Mouse (Mus musculus) intestine, embryonic 14.5 days (tissue): ENCODE measurements around the gene Rpl23. TPM values are rescaled to one million over a fixed set of nuclear protein-coding genes. Genes with fewer than 3 reads are reported as not detected.

Experiments used
- ATAC-seq: fragments of 200-750 bp; cut with Nextera tagmentation; replicated peaks from 2 replicates; pipeline ENCODE4 v1.8.0; 2017; ENCODE audit warnings: low read depth, moderate number of reproducible peaks, moderate TSS enrichment, moderate library complexity; ENCODE audit not compliant: low FRiP score, low TSS enrichment
- DNase-seq: peaks from one replicate; pipeline ENCODE4 v3.0.0-alpha.2; 2018; ENCODE audit warnings: low spot score
- H3K27ac ChIP-seq: fragments of 300-500 bp; sonication (generic); 2 replicates; pipeline ENCODE4 v1.5.1; 2014; ENCODE audit warnings: low read depth, mild to moderate bottlenecking, control low read depth
- H3K27me3 ChIP-seq: fragments of 300-500 bp; sonication (generic); replicated peaks from 2 replicates; pipeline ENCODE4 v1.6.1; 2014; ENCODE audit warnings: low read length, control low read depth; ENCODE audit not compliant: control insufficient read depth, insufficient read depth
- H3K36me3 ChIP-seq: fragments of 300-500 bp; sonication (generic); 2 replicates; pipeline ENCODE4 v1.6.1; 2014; ENCODE audit warnings: low read length, control low read depth; ENCODE audit not compliant: control insufficient read depth, insufficient read depth
- H3K4me1 ChIP-seq: fragments of 300-500 bp; sonication (generic); replicated peaks from 2 replicates; pipeline ENCODE4 v1.6.1; 2014; ENCODE audit warnings: low read length, control low read depth, mixed read lengths; ENCODE audit not compliant: control insufficient read depth, insufficient read depth
- H3K4me2 ChIP-seq: fragments of 300-500 bp; sonication (generic); 2 replicates; pipeline ENCODE4 v1.6.1; 2014; ENCODE audit warnings: low read length
- H3K4me3 ChIP-seq: fragments of 300-500 bp; sonication (generic); 2 replicates; pipeline ENCODE4 v1.5.1; 2014; ENCODE audit warnings: low read depth, low read length, control low read depth, mixed read lengths
- H3K9ac ChIP-seq: fragments of 300-500 bp; sonication (generic); 2 replicates; pipeline ENCODE4 v1.6.1; 2014; ENCODE audit warnings: mild to moderate bottlenecking, low read length
- H3K9me3 ChIP-seq: fragments of 300-500 bp; sonication (generic); 2 replicates; pipeline ENCODE4 v1.6.1; 2016; ENCODE audit warnings: low read length, control low read depth; ENCODE audit not compliant: control insufficient read depth
- WGBS: fragments of 180-500 bp; shearing (Covaris S2); extraction: QIAGEN DNeasy Blood & Tissue Kit; methylation state at CpG from one replicate; pipeline ENCODE4 v1.1.7; 2014; 5-methylcytosine and 5-hydroxymethylcytosine counted together
- polyA plus RNA-seq: library from polyadenylated mRNA; unstranded; fragments of >200 nt; fragmentation: Nextera tagmentation; extraction: Ambion mirVana; gene quantifications from 2 replicates; pipeline ENCODE4 v1.2.1, GENCODE M21; 2014

Gene Rpl23
- polyA plus RNA-seq, 1 experiment from 2014 or later = 786 TPM

DNA sequence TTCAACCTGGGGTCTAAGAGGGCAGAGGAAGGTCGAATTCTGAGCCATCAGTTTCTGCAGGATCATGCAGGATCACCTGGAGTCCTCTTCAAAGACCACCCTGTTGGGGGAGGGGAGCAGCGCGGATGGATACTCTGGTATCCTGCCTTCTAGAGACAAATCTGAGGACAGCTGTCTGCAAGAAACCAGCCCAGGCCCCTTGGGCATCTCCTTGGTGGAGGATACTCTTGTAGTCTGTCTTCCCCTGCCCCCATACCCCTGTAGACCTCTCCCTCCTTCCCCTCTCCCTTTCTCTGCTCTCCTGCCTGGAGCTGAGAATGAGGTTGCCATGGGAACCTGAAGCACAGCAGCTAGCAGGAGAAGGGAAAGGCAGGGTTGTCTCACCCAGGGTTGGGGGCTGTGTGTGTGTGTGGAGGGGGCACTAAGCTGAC, 30.3 kb upstream of the Rpl23 start:
- H3K36me3 ChIP-seq = peaks cover 72% of the 10 kb centered on the region
- H3K27me3 ChIP-seq = no peaks in the 10 kb centered on the region
- DNase-seq (no peak), ATAC-seq (peak; percentile 20; the same call in 1 of the 2 replicates)
- H3K9me3 ChIP-seq = no peaks in the 10 kb centered on the region
- peak overlapping the region; percentile 62 for H3K27ac ChIP-seq
- peaks cover 72% of the 10 kb centered on the region for H3K4me1 ChIP-seq
- peak overlapping the region; percentile 12 for H3K4me2 ChIP-seq
- H3K4me3 ChIP-seq = no peak overlapping the region
- 38% methylated on average over 3 of the region's 3 CpGs for WGBS
- H3K9ac ChIP-seq = peak overlapping the region; percentile 3; the same call in 1 of the 2 replicates

DNA sequence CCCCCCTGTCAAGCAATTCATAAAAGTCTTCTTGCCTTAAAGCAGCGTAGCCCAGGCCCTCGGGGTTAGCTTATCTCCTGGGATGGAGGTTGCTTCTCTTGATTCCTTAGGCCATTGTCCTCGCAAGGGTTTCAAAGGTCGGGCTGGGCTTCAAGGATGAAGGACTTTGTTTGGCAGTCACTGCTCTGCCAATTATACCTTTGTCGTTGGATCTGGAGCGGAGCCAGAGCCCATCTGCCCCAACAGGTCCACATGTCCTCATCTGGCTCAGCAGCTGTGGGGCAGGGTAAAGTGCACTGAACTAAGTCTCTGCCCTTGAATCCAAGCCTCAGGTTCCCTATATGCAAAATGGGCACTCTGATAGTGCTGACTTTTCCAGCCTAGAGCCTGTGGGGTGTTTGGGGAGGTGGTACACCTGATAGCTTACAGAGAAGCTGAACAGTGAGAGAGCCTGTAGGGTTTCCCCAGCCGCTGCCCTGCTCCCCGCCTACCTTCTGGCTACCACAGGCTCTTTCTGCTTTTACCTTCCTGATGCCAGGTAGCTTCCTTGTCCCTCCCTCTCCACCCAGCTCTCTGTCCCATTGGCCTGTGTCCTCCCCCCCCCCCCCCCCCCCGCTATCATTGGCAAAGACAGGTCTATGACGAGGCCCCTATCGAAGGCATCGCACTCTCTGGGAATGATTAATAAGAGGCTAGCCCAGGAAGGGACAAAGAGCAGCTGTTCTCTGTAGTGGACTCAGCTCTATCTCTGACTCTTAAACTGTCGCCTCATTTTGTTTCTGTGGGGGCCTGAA, 29.5 kb upstream of the Rpl23 start:
- H3K9ac ChIP-seq = peak overlapping the region; percentile 20; the same call in 1 of the 2 replicates
- no peak overlapping the region for H3K4me3 ChIP-seq
- H3K9me3 ChIP-seq = no peaks in the 10 kb centered on the region
- H3K4me2 ChIP-seq = peak overlapping the region; percentile 30
- DNase-seq (peak; percentile 61), ATAC-seq (peak; percentile 44)
- peak overlapping the region; percentile 62 for H3K27ac ChIP-seq
- 35% methylated on average over 13 of the region's 13 CpGs for WGBS
- peaks cover 70% of the 10 kb centered on the region for H3K4me1 ChIP-seq
- no peaks in the 10 kb centered on the region for H3K27me3 ChIP-seq
- H3K36me3 ChIP-seq = peaks cover 75% of the 10 kb centered on the region

DNA sequence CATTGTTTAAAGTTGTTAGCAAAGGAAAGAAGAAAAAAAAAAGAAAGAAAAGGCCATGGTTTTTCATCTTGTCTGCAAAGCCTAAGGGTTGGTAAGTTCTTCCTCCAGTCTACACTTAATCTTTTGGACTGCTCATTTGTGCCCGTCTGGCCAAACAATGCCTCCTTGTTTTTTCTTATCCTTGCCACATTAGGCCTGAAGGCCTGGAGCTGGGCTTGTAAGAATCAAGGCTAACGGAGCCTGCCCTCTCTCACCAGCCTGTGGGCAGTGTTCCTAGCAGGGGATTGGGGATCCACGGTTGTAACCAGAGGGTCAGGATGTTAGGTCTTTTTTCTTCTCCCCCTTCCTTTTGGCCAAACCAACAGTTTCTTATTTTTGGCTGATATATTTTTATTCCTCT, 28.7 kb upstream of the Rpl23 start:
- WGBS = 43% methylated on average over 3 of the region's 3 CpGs
- DNase-seq (no peak), ATAC-seq (no peak)
- Histone ChIP-seq H3K4me3 (no peak overlapping the region), H3K4me1 (peaks cover 77% of the 10 kb centered on the region), H3K27me3 (no peaks in the 10 kb centered on the region), H3K36me3 (peaks cover 67% of the 10 kb centered on the region), H3K9me3 (no peaks in the 10 kb centered on the region), H3K9ac (no peak overlapping the region), H3K27ac (peak overlapping the region; percentile 59; the same call in 1 of the 2 replicates), H3K4me2 (peak overlapping the region; percentile 30; the same call in 1 of the 2 replicates)

DNA sequence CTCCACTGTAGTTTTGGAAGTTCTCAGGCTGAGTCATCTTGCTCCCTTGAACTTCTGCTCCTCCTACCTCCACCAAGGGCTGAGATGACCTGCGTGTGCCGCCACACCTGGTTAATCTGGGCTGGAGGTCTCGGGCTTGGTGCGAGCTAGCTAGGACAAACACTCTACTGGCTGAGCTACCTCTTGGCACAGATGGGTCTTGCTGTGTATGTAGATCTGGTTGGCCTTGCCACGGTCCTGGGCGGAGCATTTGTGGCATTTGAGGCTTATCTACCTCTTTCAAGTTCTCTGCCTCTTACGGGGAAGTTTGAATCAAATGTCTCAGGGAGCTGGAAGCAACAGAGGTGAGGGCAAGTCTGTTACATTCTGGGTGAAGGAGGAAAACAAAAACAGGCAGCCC, 28.1 kb upstream of the Rpl23 start:
- DNase-seq (no peak), ATAC-seq (no peak)
- H3K27me3 ChIP-seq = no peaks in the 10 kb centered on the region
- no peak overlapping the region for H3K27ac ChIP-seq
- peaks cover 61% of the 10 kb centered on the region for H3K36me3 ChIP-seq
- peaks cover 83% of the 10 kb centered on the region for H3K4me1 ChIP-seq
- H3K9ac ChIP-seq = no peak overlapping the region
- WGBS = 75% methylated on average over 7 of the region's 7 CpGs
- H3K4me2 ChIP-seq = no peak overlapping the region
- H3K4me3 ChIP-seq = no peak overlapping the region
- H3K9me3 ChIP-seq = no peaks in the 10 kb centered on the region

DNA sequence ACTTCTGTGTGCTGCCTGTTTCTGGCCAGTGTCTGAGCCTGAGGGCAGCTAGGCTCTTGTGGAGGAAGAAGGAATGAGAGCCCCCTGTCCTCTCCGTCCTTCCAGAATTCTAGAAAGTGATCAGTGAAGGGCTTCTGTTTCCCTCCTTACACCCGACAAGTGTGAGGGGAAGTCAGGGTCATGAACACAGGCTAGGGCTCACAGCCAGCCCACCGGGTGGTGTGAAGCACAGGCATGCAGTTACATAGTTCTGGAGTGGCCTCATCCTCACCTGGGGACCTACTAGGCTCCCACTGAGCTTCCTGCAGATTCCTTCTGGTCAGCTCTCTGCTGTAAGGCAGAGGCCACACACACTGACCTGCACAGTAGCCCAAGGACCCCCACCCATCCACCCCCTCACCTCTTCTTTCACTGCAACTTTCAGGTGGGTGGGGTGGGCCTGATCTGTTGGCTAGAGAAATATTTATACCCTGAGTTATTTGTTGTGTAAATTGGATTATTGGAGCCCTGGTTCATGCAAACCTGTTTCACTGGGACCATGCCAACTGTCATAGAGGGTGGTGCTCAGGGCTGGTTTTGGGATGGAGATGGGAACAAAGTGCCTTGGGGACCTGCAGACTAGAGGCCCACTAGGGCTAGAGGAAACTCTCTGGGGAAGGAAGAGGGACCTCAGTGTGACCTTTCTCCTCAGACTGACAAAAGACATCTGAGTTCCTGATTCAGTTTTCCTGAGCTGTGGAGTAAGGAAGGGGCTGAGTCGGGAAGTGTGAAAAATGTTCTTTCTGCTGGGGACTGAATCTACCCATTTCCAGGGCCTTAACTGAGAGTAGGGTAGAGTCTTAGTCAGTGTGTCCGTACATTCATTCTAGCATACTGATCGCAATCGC, 27.2 kb upstream of the Rpl23 start:
- no peak overlapping the region for H3K4me2 ChIP-seq
- H3K4me3 ChIP-seq = no peak overlapping the region
- ATAC-seq (no peak), DNase-seq (no peak)
- H3K36me3 ChIP-seq = peaks cover 52% of the 10 kb centered on the region
- peaks cover 91% of the 10 kb centered on the region for H3K4me1 ChIP-seq
- H3K27me3 ChIP-seq = no peaks in the 10 kb centered on the region
- peak overlapping the region; percentile 78; the same call in 1 of the 2 replicates for H3K27ac ChIP-seq
- H3K9me3 ChIP-seq = no peaks in the 10 kb centered on the region
- whole genome bisulfite sequencing = 54% methylated on average over 7 of the region's 7 CpGs
- no peak overlapping the region for H3K9ac ChIP-seq

DNA sequence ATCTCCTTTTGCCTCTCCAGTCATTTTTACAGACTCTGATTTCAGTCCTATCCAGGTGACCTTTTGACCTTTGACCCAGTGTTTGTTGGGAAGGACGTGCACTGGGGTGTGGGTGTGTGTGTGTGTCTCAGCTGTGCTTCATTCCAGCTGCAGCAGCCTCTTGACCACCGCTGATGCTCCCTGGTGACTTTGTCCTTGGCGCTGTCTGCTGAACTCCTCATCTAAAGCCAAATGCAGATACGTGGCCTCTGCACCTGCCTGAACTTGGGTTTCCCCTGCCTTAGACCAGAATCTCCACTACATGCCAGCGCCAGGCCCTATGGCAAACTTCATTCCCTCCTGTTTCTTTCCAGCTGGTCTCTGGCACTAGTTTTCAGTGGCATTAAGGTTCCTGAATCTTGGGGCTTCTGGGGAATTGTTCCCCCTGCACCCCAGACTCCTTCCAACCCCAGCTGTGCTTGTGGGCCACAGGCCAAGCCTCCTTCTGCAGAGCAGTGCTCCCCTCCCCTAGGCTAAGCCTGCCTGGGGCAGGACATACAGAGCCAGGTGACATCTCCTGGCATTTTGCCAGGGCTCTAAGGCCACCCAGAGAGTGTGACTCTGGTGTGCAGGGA, 26.5 kb upstream of the Rpl23 start:
- WGBS = 36% methylated on average over 5 of the region's 5 CpGs
- Histone ChIP-seq H3K9me3 (no peaks in the 10 kb centered on the region), H3K4me3 (no peak overlapping the region), H3K4me1 (peaks cover 96% of the 10 kb centered on the region), H3K36me3 (peaks cover 46% of the 10 kb centered on the region), H3K4me2 (peak overlapping the region; percentile 25; the same call in 1 of the 2 replicates), H3K27me3 (no peaks in the 10 kb centered on the region), H3K27ac (peak overlapping the region; percentile 78; the same call in 1 of the 2 replicates), H3K9ac (no peak overlapping the region)
- ATAC-seq (0 out of 2 replicates have a peak, but pooled peaks have one; percentile 5), DNase-seq (peak; percentile 66)

DNA sequence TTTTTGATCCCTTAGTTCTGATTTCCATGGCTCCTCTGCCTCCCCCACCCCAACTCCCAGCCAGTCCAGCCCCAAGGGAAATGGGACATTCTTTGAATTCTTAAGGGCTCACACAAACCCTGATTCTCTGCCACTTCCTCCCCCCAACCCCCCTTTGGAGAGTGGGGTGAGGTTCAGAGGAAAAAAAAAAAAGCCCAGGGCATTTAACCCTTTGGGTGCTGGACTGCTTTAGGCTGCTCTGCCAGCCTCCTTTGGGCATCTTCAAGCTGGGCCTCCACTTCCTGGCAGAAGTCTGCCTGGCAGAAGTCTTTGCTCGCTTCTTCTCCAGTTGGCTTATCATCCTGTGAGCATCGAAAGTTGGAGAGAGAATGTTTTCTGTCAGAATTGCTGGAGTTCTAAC, 25.9 kb upstream of the Rpl23 start:
- Histone ChIP-seq H3K4me2 (peak overlapping the region; percentile 25), H3K9me3 (no peaks in the 10 kb centered on the region), H3K9ac (no peak overlapping the region), H3K36me3 (peaks cover 39% of the 10 kb centered on the region), H3K4me1 (peaks cover 95% of the 10 kb centered on the region), H3K4me3 (no peak overlapping the region), H3K27me3 (no peaks in the 10 kb centered on the region), H3K27ac (peak overlapping the region; percentile 78)
- 25% methylated on average over 2 of the region's 2 CpGs for whole genome bisulfite sequencing
- no peak for ATAC-seq
- DNase-seq = no peak

DNA sequence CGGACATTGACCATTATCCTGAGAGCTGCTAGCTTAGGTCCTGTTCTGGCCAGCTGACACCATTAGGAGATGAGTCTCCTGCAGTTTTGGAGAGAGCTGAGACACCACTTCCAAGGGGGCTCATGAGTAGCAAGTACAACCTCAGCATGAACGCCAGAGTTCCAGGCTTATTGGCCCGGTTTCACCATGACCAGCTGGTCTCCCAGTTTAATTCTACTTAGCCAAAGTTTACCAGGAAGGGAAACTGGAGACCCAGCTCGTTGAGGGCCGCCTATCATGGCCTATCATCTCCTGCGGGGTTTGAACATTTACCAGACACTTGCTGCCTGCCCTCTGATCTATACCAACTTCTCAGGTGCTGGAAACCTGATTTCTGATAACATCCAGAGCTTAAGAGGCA, 25.4 kb upstream of the Rpl23 start:
- no peak for ATAC-seq
- H3K4me2 ChIP-seq = peak overlapping the region; percentile 25; the same call in 1 of the 2 replicates
- no peak overlapping the region for H3K9ac ChIP-seq
- no peaks in the 10 kb centered on the region for H3K27me3 ChIP-seq
- WGBS = 20% methylated on average over 6 of the region's 6 CpGs
- peaks cover 37% of the 10 kb centered on the region for H3K36me3 ChIP-seq
- H3K9me3 ChIP-seq = no peaks in the 10 kb centered on the region
- H3K27ac ChIP-seq = peak overlapping the region; percentile 78
- DNase-seq = no peak
- peaks cover 94% of the 10 kb centered on the region for H3K4me1 ChIP-seq
- no peak overlapping the region for H3K4me3 ChIP-seq
